Mouse (Mus musculus) embryonic fibroblast, embryonic 13.5 days (primary cell): ENCODE results near the gene Ctcfl. TPM values are rescaled to one million over a fixed set of nuclear protein-coding genes. Genes with fewer than 3 reads are reported as not detected.

ENCODE experiments used
- H3K27ac ChIP-seq: 2 replicates; pipeline ENCODE4 v1.5.1; 2012; ENCODE audit warnings: low read length, control low read depth, inconsistent platforms; ENCODE audit not compliant: insufficient read depth
- H3K4me1 ChIP-seq: 2 replicates; pipeline ENCODE4 v1.6.1; 2011; ENCODE audit warnings: low read length; ENCODE audit not compliant: control insufficient read depth, insufficient read depth
- H3K4me3 ChIP-seq: 2 replicates; pipeline ENCODE4 v1.5.1; 2011; ENCODE audit warnings: mild to moderate bottlenecking, control low read depth, low read length; ENCODE audit not compliant: insufficient read depth
- CTCF ChIP-seq: IDR thresholded peaks from 2 replicates; pipeline ENCODE4 v1.5.1; 2011; ENCODE audit warnings: mild to moderate bottlenecking, control low read depth, low read length, moderate library complexity, borderline replicate concordance; ENCODE audit not compliant: insufficient read depth
- POLR2A ChIP-seq: IDR thresholded peaks from 2 replicates; pipeline ENCODE4 v1.6.1; 2011; ENCODE audit warnings: low read depth, mild to moderate bottlenecking, control low read depth, low read length, moderate library complexity
- polyA plus RNA-seq: library from polyadenylated mRNA; stranded (reverse); fragments of >200 nt; gene quantifications from 2 replicates; pipeline ENCODE4 v1.2.4, GENCODE M21; 2011; ENCODE audit warnings: low read depth; ENCODE audit not compliant: missing spikeins, insufficient read length

The Ctcfl gene
- polyA plus RNA-seq, 1 experiment, result not detected

- Histone ChIP-seq H3K27ac (no peak overlapping the region), H3K4me3 (no peak overlapping the region), H3K4me1 (0 out of 2 replicates have a peak, but pooled peaks cover 4% of the 10 kb centered on the region)
- TF ChIP-seq CTCF, result no peak
Measured at GRCm38 (mm10) chr2:173083712-173084475, 35.4 kb downstream of the Ctcfl start.

DNA sequence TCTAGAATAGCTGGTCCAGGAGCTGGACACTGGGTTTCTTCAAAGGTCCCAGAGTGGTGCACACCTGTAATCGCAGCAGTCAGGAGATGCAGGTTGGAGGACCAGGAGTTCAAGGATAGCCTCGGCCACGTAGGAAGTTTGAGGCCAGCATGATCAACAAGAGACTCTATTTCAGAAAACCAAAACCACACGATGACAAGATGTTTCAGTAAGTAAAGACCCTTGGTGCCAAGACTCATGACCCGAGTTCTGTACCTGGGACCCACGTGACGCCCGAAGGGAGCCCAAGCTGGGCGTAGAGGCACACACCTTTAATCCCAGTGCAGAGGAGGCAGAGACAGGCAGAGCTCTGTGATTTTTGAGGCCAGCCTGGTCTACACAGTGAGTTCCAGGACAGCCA is 36.2 kb downstream of the Ctcfl start:
- H3K27ac ChIP-seq, result no peak overlapping the region
- H3K4me1 ChIP-seq, result 0 out of 2 replicates have a peak, but pooled peaks cover 4% of the 10 kb centered on the region
- no peak overlapping the region for H3K4me3 ChIP-seq
- TF ChIP-seq POLR2A (no peak), CTCF (no peak)

DNA sequence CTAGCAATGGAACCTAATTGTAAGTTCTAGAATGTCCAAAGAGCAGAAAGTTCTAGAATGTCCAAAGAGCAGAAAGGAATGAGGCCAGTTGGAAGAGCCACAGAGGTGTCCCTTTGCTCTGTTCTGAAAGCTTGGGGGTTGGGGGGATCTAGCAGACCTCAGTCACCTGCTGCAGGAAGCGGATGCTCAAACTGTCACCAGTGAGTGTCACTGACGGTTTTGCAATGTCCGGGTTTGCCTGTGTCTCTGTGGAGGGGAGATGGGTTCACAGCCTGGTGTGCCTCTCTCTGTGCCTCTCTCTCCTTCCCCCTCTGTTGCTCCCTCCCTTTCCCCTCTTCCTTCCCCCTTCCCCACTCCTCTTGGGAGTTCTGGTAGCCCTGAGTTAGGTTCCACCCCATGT is 36.6 kb downstream of the Ctcfl start:
- TF ChIP-seq CTCF (no peak), POLR2A (no peak)
- Histone ChIP-seq H3K27ac (no peak overlapping the region), H3K4me1 (0 out of 2 replicates have a peak, but pooled peaks cover 4% of the 10 kb centered on the region), H3K4me3 (no peak overlapping the region)

DNA sequence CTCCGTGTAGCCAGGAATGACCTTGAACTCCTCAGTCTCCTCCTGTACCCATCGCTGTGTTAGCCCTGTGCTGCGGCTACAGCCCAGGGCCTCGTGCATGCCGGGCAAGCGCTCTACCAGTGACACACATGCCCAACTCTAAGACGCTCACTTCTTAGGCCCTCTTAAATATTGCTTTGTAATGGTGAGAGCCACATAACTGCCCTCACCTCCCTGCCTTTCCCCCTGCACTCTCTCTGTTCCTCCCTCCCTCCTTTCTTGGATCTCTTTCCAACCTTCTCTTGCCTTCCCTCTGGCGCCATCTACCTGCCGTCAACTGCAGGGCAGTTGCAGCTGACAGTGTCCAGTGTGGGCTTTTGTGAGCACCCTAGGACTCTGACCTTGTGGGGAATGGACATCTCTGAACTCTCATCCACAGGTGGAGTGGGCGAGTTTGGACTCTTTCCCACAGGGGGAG is 38.5 kb downstream of the Ctcfl start:
- Histone ChIP-seq H3K27ac (no peak overlapping the region), H3K4me1 (0 out of 2 replicates have a peak, but pooled peaks cover 4% of the 10 kb centered on the region), H3K4me3 (no peak overlapping the region)
- TF ChIP-seq POLR2A, result no peak
- peak; percentile 96 for TF ChIP-seq CTCF

GRCm38 (mm10) chr2:173079766-173080549 is 39.4 kb downstream of the Ctcfl start:
- no peak overlapping the region for H3K27ac ChIP-seq
- 0 out of 2 replicates have a peak, but pooled peaks cover 4% of the 10 kb centered on the region for H3K4me1 ChIP-seq
- H3K4me3 ChIP-seq, result no peak overlapping the region
- no peak for TF ChIP-seq CTCF
- TF ChIP-seq POLR2A, result no peak

DNA sequence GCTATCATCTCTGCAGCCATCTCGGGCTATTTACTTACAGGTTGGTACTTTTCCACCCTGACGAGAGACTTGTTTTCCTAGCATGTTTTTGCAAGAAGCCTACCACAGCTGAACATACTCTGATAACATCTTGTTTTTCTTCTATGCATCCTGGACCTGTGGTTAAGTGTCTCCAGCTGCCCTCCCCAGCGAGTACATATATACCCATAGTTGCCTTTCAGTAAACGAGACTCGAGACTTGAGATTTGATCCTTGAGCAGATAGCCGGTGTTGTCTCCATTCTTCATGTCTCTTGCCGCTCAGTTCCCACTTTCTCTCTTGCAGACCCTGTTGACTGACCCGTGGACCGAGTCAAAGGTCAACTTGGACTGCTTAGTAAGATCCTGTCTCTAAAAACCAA is 42.4 kb downstream of the Ctcfl start:
- H3K27ac ChIP-seq, result no peak overlapping the region
- H3K4me3 ChIP-seq, result no peak overlapping the region
- no peak for TF ChIP-seq POLR2A
- no peak for TF ChIP-seq CTCF
- H3K4me1 ChIP-seq, result no peaks in the 10 kb centered on the region

DNA sequence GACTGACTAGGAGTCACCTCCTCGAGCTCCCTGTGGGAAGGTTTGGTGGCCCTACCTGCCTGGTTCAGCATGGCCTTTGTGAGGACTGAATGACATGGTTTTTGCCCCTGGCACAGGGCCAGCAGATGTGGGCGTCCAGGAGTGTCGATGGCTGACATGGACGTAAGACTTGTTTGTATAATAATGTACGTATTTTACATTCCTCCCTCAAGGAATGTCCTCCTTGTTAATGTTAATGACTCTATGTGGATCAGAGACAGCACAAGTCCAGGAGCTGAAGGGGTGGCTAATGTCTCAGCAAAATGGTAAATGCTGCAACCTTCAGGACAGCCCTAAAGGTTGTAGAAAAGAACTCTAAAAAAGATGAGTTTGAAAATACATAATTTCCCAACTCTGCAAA is 45.7 kb downstream of the Ctcfl start:
- Histone ChIP-seq H3K27ac (no peak overlapping the region), H3K4me3 (no peak overlapping the region), H3K4me1 (no peaks in the 10 kb centered on the region)
- TF ChIP-seq POLR2A (no peak), CTCF (no peak)

DNA sequence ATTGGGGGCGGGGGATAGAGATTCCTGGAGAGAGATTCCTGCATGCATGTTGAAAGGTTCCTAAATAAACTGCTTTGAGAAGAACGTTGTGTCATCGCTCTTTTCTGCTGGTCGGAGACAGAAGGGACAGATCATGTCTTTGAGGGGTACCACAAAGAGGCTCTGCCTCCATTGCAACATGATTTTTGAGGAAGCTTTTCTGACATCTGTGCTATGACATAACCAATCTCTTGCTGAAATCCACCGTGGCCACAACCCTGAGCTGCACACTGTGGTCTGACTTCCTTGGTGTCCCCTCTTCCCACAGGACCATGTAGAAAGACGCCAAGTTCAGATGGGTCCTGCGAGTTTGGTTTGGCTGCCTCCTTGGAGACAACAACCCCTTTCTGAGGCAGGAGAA is 46.4 kb downstream of the Ctcfl start:
- no peak overlapping the region for H3K27ac ChIP-seq
- no peak for TF ChIP-seq CTCF
- no peak for TF ChIP-seq POLR2A
- H3K4me3 ChIP-seq, result no peak overlapping the region
- H3K4me1 ChIP-seq, result no peaks in the 10 kb centered on the region

DNA sequence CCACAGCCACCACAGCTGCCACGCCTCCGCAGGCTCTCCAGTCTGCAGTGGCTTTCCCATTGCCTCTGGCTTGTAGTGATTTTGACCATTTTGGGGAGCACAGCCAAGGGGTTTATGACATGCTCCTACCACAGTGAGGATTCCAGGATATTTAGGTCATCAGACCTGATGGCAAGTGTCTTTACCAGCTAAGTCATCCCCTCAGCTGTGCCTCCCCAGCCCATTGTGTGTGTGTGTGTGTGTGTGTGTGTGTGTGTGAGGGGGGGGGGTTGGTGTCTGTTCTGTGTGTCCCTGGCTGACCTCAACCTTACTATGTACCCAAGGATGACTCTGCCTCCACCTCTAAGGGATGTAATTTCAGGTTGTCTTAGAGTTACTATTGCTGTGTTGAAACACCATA is 54.5 kb downstream of the Ctcfl start:
- TF ChIP-seq CTCF (no peak), POLR2A (no peak)
- Histone ChIP-seq H3K4me3 (no peak overlapping the region), H3K4me1 (no peaks in the 10 kb centered on the region), H3K27ac (no peak overlapping the region)

GRCm38 (mm10) chr2:173063219-173063618 is 56.1 kb downstream of the Ctcfl start:
- Histone ChIP-seq H3K4me1 (no peaks in the 10 kb centered on the region), H3K27ac (no peak overlapping the region), H3K4me3 (no peak overlapping the region)
- TF ChIP-seq POLR2A (no peak), CTCF (no peak)
